In genomic region chr12:12676676-12677075, GRCm38 (mm10) we compare ENCODE assay signal across 10 mouse cellular contexts.
DNase-seq lines count a peak whose midpoint lies in the region; ATAC-seq lines count a peak whose summit lies in the region.
"Had no signal": no experiment of that assay in that cellular context is flagged by ENCODE, and none has a peak within 500 bp of the region (broad histone marks: within the 10 kb centered on the region; RNA-seq: fewer than 3 reads in every experiment).

No protein-coding gene starts in this region.

- no peaks in the 10 kb centered on the region for H3K27me3 ChIP-seq in forebrain, embryonic 16.5 days (replicated peaks; ENCODE audit: control insufficient read depth, insufficient read depth, low read length)
- H3K27me3 ChIP-seq in liver, embryonic 12.5 days (replicated peaks): peaks cover 6% of the 10 kb centered on the region; the same call in 1 of the 2 replicates
- H3K27me3 ChIP-seq: heart, embryonic 13.5 days; lung, embryonic 15.5 days had no signal

- no peaks in the 10 kb centered on the region for H3K9me3 ChIP-seq in forebrain, embryonic 16.5 days (ENCODE audit: control insufficient read depth, low read length)
- no peaks in the 10 kb centered on the region for H3K9me3 ChIP-seq in liver, embryonic 12.5 days (replicated peaks)
- H3K9me3 ChIP-seq: heart, embryonic 13.5 days; lung, embryonic 15.5 days had no signal

- H3K27ac ChIP-seq in forebrain, embryonic 16.5 days (ENCODE audit: low read length): peak overlapping the region; percentile 55
- no peak overlapping the region for H3K27ac ChIP-seq in liver, embryonic 12.5 days
- H3K27ac ChIP-seq: heart, embryonic 13.5 days; lung, embryonic 15.5 days had no signal

- H3K36me3 ChIP-seq in forebrain, embryonic 16.5 days (ENCODE audit: control insufficient read depth, insufficient read depth): no peaks in the 10 kb centered on the region
- no peaks in the 10 kb centered on the region for H3K36me3 ChIP-seq in liver, embryonic 12.5 days
- H3K36me3 ChIP-seq: heart, embryonic 13.5 days; lung, embryonic 15.5 days had no signal

- 7% methylated on average over 9 of the region's 9 CpGs for WGBS in forebrain, embryonic 16.5 days
- 62% methylated on average over 9 of the region's 9 CpGs for WGBS in liver, embryonic 12.5 days (ENCODE audit: insufficient replicate concordance)

- peak; percentile 85 for DNase-seq in Muller cell, postnatal 12 days (ENCODE audit: inconsistent ontology term)
- peak; percentile 63 for DNase-seq in brain, adult 2 months (ENCODE audit: low read depth, low spot score)
- DNase-seq in kidney, adult 8-10 months: peak; percentile 6 to 8
- peak; percentile 43 for DNase-seq in lung, postnatal 14 days
- peak; percentile 65 for DNase-seq in right cerebral cortex, postnatal 4 days
- no peak for DNase-seq in thymus, postnatal 36 days

- H3K4me1 ChIP-seq in forebrain, embryonic 16.5 days (replicated peaks; ENCODE audit: control insufficient read depth, insufficient read depth, low read length): peaks cover 36% of the 10 kb centered on the region
- H3K4me1 ChIP-seq in liver, embryonic 12.5 days: no peaks in the 10 kb centered on the region

- H3K4me2 ChIP-seq in forebrain, embryonic 16.5 days (ENCODE audit: low read length): no peak overlapping the region
- no peak overlapping the region for H3K4me2 ChIP-seq in liver, embryonic 12.5 days
- H3K4me2 ChIP-seq: heart, embryonic 13.5 days; lung, embryonic 15.5 days had no signal

- H3K9ac ChIP-seq in forebrain, embryonic 16.5 days (replicated peaks; ENCODE audit: low read depth, low read length): no peak overlapping the region
- H3K9ac ChIP-seq in liver, embryonic 12.5 days: no peak overlapping the region
- H3K9ac ChIP-seq: heart, embryonic 13.5 days; lung, embryonic 15.5 days had no signal

- H3K4me3 ChIP-seq in forebrain, embryonic 16.5 days (replicated peaks; ENCODE audit: low read length): no peak overlapping the region
- H3K4me3 ChIP-seq in liver, embryonic 12.5 days: no peak overlapping the region
- H3K4me3 ChIP-seq: heart, embryonic 13.5 days; lung, embryonic 15.5 days had no signal

- ATAC-seq in forebrain, embryonic 16.5 days: peak; percentile 70
- ATAC-seq in liver, embryonic 12.5 days: no peak

Comparison
In these comparisons a context has a peak if more than half of its experiments do, and no peak if none do; other contexts are left out.
1. DNase-seq: peak in Muller cell, postnatal 12 days (single experiment), brain, adult 2 months (single experiment), kidney, adult 8-10 months (2 of 2), lung, postnatal 14 days (single experiment) and right cerebral cortex, postnatal 4 days (single experiment); none in thymus, postnatal 36 days (0 of 2).